Mouse (Mus musculus): ENCODE measurements around the gene Aqp2. TPM values are rescaled to one million over a fixed set of nuclear protein-coding genes. Genes with fewer than 3 reads are reported as not detected.

Aqp2 gene
- total RNA-seq, 2 experiments from 2014 or later, result 0.25 TPM; not detected in 1

GRCm38 (mm10) chr15:99594951-99595350, 16.1 kb downstream of the Aqp2 start:
- H3K4me3 ChIP-seq, result no peak overlapping the region
- intact Hi-C loops (cut with DNase I), result loop anchor here (2.0 to 5.0 kb wide), 2 partner anchors 98 to 307 kb away; no protein-coding TSS in a partner anchor
- H3K27ac ChIP-seq, result no peak overlapping the region
- TF ChIP-seq CTCF (IDR thresholded peaks at IDR 0.05), result no peak
- DNase-seq (ENCODE audit: extremely low spot score in 1 of 2, low spot score in 2 of 2), result no peak

- intact Hi-C loops (cut with DNase I), result loop anchor here (1.0 to 5.0 kb wide), 5 partner anchors 69 to 306 kb away; no protein-coding TSS in a partner anchor
These were observed 17.3 kb downstream of the Aqp2 start for GRCm38 (mm10) chr15:99596056-99596687.

GRCm38 (mm10) chr15:99596841-99597240, 18.0 kb downstream of the Aqp2 start:
- no peak for TF ChIP-seq CTCF (IDR thresholded peaks at IDR 0.05)
- H3K27ac ChIP-seq, result no peak overlapping the region
- no peak overlapping the region for H3K4me3 ChIP-seq
- DNase-seq (ENCODE audit: extremely low spot score in 1 of 2, low spot score in 2 of 2), result no peak
- intact Hi-C loops (cut with DNase I), result loop anchor here (1.0 to 5.0 kb wide), 5 partner anchors 68 to 305 kb away; no protein-coding TSS in a partner anchor

More at GRCm38 (mm10) chr15:99596056-99596687, 17.3 kb downstream of the Aqp2 start:
- Histone ChIP-seq H3K27ac (no peak overlapping the region), H3K4me3 (no peak overlapping the region)
- peak; percentile 68 for TF ChIP-seq CTCF (IDR thresholded peaks at IDR 0.05)
- DNase-seq (ENCODE audit: extremely low spot score in 1 of 2, low spot score in 2 of 2), result peak; percentile 85 to 88

- no peak for DNase-seq (ENCODE audit: extremely low spot score in 1 of 2, low spot score in 2 of 2)
- H3K27ac ChIP-seq, result no peak overlapping the region
- intact Hi-C loops (cut with DNase I), result loop anchor here (2.0 to 5.0 kb wide), 2 partner anchors 181 to 305 kb away; no protein-coding TSS in a partner anchor
- no peak overlapping the region for H3K4me3 ChIP-seq
- no peak for TF ChIP-seq CTCF (IDR thresholded peaks at IDR 0.05)
These were observed 18.7 kb downstream of the Aqp2 start for GRCm38 (mm10) chr15:99597596-99597995.

- no peak overlapping the region for H3K27ac ChIP-seq
- DNase-seq (ENCODE audit: extremely low spot score in 1 of 2, low spot score in 2 of 2), result no peak
- intact Hi-C loops (cut with DNase I), result loop anchor here (5.0 kb wide), 1 partner anchor 303 kb away; no protein-coding TSS in a partner anchor
- no peak overlapping the region for H3K4me3 ChIP-seq
- TF ChIP-seq CTCF (IDR thresholded peaks at IDR 0.05), result no peak
These were observed 20.6 kb downstream of the Aqp2 start for GRCm38 (mm10) chr15:99599245-99600070.

- intact Hi-C loops (cut with DNase I), result no loop called here
- TF ChIP-seq CTCF (IDR thresholded peaks at IDR 0.05), result no peak
- Histone ChIP-seq H3K4me3 (no peak within 1 kb of the TSS), H3K27ac (no peak within 1 kb of the TSS)
- no peak for DNase-seq (ENCODE audit: extremely low spot score in 1 of 2, low spot score in 2 of 2)
These were observed 22.3 kb downstream of the Aqp2 start, which contains the start of gene Aqp6 for GRCm38 (mm10) chr15:99600986-99601822. Aqp6 (plus strand) TSS chr15:99601400.

- Histone ChIP-seq H3K27ac (no peak overlapping the region), H3K4me3 (no peak overlapping the region)
- DNase-seq (ENCODE audit: extremely low spot score in 1 of 2, low spot score in 2 of 2), result no peak
- TF ChIP-seq CTCF (IDR thresholded peaks at IDR 0.05), result no peak
- intact Hi-C loops (cut with DNase I), result no loop called here
These were observed 22.9 kb downstream of the Aqp2 start for GRCm38 (mm10) chr15:99601823-99602120.

- no peak for TF ChIP-seq CTCF (IDR thresholded peaks at IDR 0.05)
- Histone ChIP-seq H3K4me3 (no peak overlapping the region), H3K27ac (peak overlapping the region; percentile 59; the same call in 1 of the 2 replicates)
- intact Hi-C loops (cut with DNase I), result no loop called here
- DNase-seq (ENCODE audit: extremely low spot score in 1 of 2, low spot score in 2 of 2), result no peak
These were observed 23.5 kb downstream of the Aqp2 start for GRCm38 (mm10) chr15:99602206-99602820.

- Histone ChIP-seq H3K27ac (peak overlapping the region; percentile 59), H3K4me3 (no peak overlapping the region)
- no peak for DNase-seq (ENCODE audit: extremely low spot score in 1 of 2, low spot score in 2 of 2)
- TF ChIP-seq CTCF (IDR thresholded peaks at IDR 0.05), result no peak
- intact Hi-C loops (cut with DNase I), result no loop called here
These were observed 24.4 kb downstream of the Aqp2 start for GRCm38 (mm10) chr15:99603216-99603615.

- no peak for DNase-seq (ENCODE audit: extremely low spot score in 1 of 2, low spot score in 2 of 2)
- intact Hi-C loops (cut with DNase I), result no loop called here
- no peak for TF ChIP-seq CTCF (IDR thresholded peaks at IDR 0.05)
- Histone ChIP-seq H3K27ac (no peak overlapping the region), H3K4me3 (no peak overlapping the region)
These were observed 26.7 kb downstream of the Aqp2 start for GRCm38 (mm10) chr15:99605595-99605994.

GRCm38 (mm10) chr15:99606515-99606914, 27.7 kb downstream of the Aqp2 start:
- Histone ChIP-seq H3K4me3 (no peak overlapping the region), H3K27ac (0 out of 2 replicates have a peak overlapping the region, but pooled peaks have one; percentile 19)
- intact Hi-C loops (cut with DNase I), result no loop called here
- DNase-seq (ENCODE audit: extremely low spot score in 1 of 2, low spot score in 2 of 2), result peak in 1 of 2 experiments; percentile 51
- TF ChIP-seq CTCF (IDR thresholded peaks at IDR 0.05), result no peak

All from left cerebral cortex, adult 2 months (tissue).